Mouse (Mus musculus) heart, embryonic 14.5 days (tissue): Measurements from ENCODE around the gene Sdc3. TPM values are rescaled to one million over a fixed set of nuclear protein-coding genes. Genes with fewer than 3 reads are reported as not detected.
A peak's percentile ranks its signal among the peaks of the same experiment; 100 is the strongest.

Experiments used
- ATAC-seq: fragments of 200-750 bp; cut with Nextera tagmentation; 2 replicates; pipeline ENCODE4 v1.8.0; 2017; ENCODE audit warnings: low read depth, moderate TSS enrichment; ENCODE audit not compliant: insufficient number of reproducible peaks, insufficient read depth, low FRiP score
- H3K27ac ChIP-seq, 2 experiments: fragments of 200-500 bp in 1 of 2; fragments of 300-500 bp in 1 of 2; sonication (generic) in 1 of 2; replicated peaks in 1 of 2; 2 replicates each; pipeline ENCODE4 v1.5.1; 2012 to 2014; ENCODE audit warnings: low read depth in 2 of 2, low read length in 2 of 2, control low read depth in 1 of 2, mild to moderate bottlenecking in 1 of 2, mixed read lengths in 1 of 2; ENCODE audit not compliant: control insufficient read depth in 1 of 2, insufficient read depth in 1 of 2
- H3K27me3 ChIP-seq: fragments of 300-500 bp; sonication (generic); 2 replicates; pipeline ENCODE4 v1.6.1; 2014; ENCODE audit warnings: mild to moderate bottlenecking, low read length, control low read depth; ENCODE audit not compliant: control insufficient read depth, insufficient read depth
- H3K36me3 ChIP-seq: fragments of 300-500 bp; sonication (generic); 2 replicates; pipeline ENCODE4 v1.6.1; 2014; ENCODE audit warnings: mild to moderate bottlenecking, control low read depth, low read length, mixed read lengths; ENCODE audit not compliant: control insufficient read depth, insufficient read depth
- H3K4me1 ChIP-seq, 2 experiments: fragments of 200-500 bp in 1 of 2; fragments of 300-500 bp in 1 of 2; sonication (generic) in 1 of 2; 2 replicates each; pipeline ENCODE4 v1.6.1; 2012 to 2014; ENCODE audit warnings: low read length in 2 of 2, control low read depth in 1 of 2, mixed read lengths in 1 of 2; ENCODE audit not compliant: control insufficient read depth in 2 of 2, insufficient read depth in 2 of 2
- H3K4me2 ChIP-seq: fragments of 300-500 bp; sonication (generic); 2 replicates; pipeline ENCODE4 v1.6.1; 2014; ENCODE audit warnings: mild to moderate bottlenecking, low read length
- H3K4me3 ChIP-seq, 2 experiments: fragments of 200-500 bp in 1 of 2; fragments of 300-500 bp in 1 of 2; sonication (generic) in 1 of 2; 2 replicates each; pipeline ENCODE4 v1.5.1; 2012 to 2014; ENCODE audit warnings: low read length in 2 of 2, mild to moderate bottlenecking in 2 of 2, control low read depth in 1 of 2, low read depth in 1 of 2, moderate library complexity in 1 of 2; ENCODE audit not compliant: control insufficient read depth in 1 of 2, insufficient read depth in 1 of 2
- H3K9ac ChIP-seq: fragments of 300-500 bp; sonication (generic); 2 replicates; pipeline ENCODE4 v1.6.1; 2014; ENCODE audit warnings: mild to moderate bottlenecking, low read length
- H3K9me3 ChIP-seq: fragments of 300-500 bp; sonication (generic); 2 replicates; pipeline ENCODE4 v1.6.1; 2016; ENCODE audit warnings: low read length, control low read depth; ENCODE audit not compliant: control insufficient read depth
- WGBS: fragments of 180-500 bp; shearing (Covaris S2); extraction: QIAGEN DNeasy Blood & Tissue Kit; methylation state at CpG from one replicate; pipeline ENCODE4 v1.1.7; 2014; 5-methylcytosine and 5-hydroxymethylcytosine counted together
- polyA plus RNA-seq: library from polyadenylated mRNA; unstranded; fragments of >200 nt; fragmentation: Nextera tagmentation; extraction: Ambion mirVana; gene quantifications from 2 replicates; pipeline ENCODE4 v1.2.1, GENCODE M21; 2014

Gene Sdc3
- polyA plus RNA-seq, 1 experiment from 2014 or later = 16.8 TPM

DNA sequence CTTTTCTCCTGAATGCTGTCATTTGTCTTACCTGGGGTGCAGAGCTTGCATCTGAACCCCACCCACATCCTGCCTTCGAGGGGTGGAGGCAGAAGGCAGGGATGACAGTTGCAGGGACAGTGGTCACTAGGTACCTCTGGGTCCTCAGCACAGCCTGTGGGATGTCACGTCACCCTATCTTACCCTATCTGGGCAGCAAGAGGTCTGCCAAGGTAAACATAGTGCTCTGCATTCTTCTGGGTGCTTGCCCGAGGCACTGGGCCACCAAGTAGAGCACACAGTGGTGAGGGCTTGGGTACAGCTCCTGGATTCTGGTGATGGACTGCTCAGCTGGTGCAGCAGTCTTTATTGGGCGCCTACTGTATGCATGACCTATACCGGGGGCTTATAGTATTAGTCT, 7.2 kb downstream of the Sdc3 start:
- no peaks in the 10 kb centered on the region for H3K36me3 ChIP-seq
- H3K9me3 ChIP-seq = no peaks in the 10 kb centered on the region
- no peaks in the 10 kb centered on the region for H3K27me3 ChIP-seq
- H3K9ac ChIP-seq = no peak overlapping the region
- H3K4me2 ChIP-seq = no peak overlapping the region
- H3K4me1 ChIP-seq = peaks cover 53 to 58% of the 10 kb centered on the region in 2 experiments
- H3K4me3 ChIP-seq = no peak overlapping the region
- no peak overlapping the region for H3K27ac ChIP-seq
- no peak for ATAC-seq
- WGBS = 56% methylated on average over 5 of the region's 5 CpGs

DNA sequence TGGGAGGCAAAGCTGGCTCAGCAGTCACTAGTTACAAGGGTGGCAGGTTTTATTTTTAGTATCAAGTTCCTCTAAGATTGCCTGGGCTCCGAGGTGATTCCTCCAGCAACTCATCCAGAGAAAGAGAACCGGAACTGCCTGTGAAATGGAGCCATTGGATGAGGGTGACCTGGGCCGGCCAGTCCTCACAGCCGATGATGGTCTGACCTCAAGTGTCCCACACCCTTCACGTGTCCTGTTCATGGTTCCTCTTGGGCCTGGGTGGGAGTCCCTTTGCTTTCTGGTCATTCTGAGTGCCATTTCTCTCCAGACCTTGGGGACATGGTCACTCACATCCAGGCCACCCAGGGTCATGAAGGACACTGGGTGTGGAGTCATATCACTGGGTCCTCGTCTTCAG, 7.8 kb downstream of the Sdc3 start:
- Histone ChIP-seq H3K27ac (no peak overlapping the region), H3K4me1 (peaks cover 55 to 60% of the 10 kb centered on the region in 2 experiments)
- 70% methylated on average over 6 of the region's 6 CpGs for WGBS

DNA sequence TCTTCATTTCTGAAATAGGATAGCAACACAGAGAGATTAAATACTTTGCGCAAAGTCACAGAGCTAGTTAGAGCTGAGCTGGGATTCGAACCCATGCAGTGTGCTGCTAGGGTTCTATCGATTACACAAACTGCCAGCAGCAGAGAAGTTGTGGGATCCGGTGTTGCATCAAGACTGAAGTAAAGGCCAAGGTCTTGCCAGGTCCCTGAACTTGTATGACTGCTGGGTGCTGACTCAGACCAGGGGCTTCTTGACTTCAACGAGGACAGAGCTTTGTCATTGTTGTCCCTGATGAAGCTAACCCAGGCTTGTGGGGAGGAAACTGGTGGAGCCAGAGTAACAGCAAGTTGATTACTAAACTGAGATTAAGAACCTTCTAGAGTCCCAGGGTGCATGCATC, 8.9 kb downstream of the Sdc3 start:
- 86% methylated on average over 5 of the region's 5 CpGs for WGBS
- peak overlapping the region in 1 of 2 experiments; percentile 63; a peak in 1 of 4 replicates for H3K27ac ChIP-seq
- no peaks in the 10 kb centered on the region for H3K9me3 ChIP-seq
- no peak overlapping the region for H3K9ac ChIP-seq
- H3K4me3 ChIP-seq = no peak overlapping the region
- 0 out of 2 replicates have a peak, but pooled peaks cover 3% of the 10 kb centered on the region for H3K36me3 ChIP-seq
- ATAC-seq = no peak
- H3K4me1 ChIP-seq = peaks cover 55 to 65% of the 10 kb centered on the region in 2 experiments
- H3K4me2 ChIP-seq = no peak overlapping the region
- no peaks in the 10 kb centered on the region for H3K27me3 ChIP-seq

More for the DNA sequence above, 7.8 kb downstream of the Sdc3 start:
- H3K4me3 ChIP-seq = no peak overlapping the region
- H3K9ac ChIP-seq = no peak overlapping the region
- ATAC-seq = no peak
- no peaks in the 10 kb centered on the region for H3K9me3 ChIP-seq
- no peaks in the 10 kb centered on the region for H3K27me3 ChIP-seq
- H3K36me3 ChIP-seq = no peaks in the 10 kb centered on the region
- no peak overlapping the region for H3K4me2 ChIP-seq

DNA sequence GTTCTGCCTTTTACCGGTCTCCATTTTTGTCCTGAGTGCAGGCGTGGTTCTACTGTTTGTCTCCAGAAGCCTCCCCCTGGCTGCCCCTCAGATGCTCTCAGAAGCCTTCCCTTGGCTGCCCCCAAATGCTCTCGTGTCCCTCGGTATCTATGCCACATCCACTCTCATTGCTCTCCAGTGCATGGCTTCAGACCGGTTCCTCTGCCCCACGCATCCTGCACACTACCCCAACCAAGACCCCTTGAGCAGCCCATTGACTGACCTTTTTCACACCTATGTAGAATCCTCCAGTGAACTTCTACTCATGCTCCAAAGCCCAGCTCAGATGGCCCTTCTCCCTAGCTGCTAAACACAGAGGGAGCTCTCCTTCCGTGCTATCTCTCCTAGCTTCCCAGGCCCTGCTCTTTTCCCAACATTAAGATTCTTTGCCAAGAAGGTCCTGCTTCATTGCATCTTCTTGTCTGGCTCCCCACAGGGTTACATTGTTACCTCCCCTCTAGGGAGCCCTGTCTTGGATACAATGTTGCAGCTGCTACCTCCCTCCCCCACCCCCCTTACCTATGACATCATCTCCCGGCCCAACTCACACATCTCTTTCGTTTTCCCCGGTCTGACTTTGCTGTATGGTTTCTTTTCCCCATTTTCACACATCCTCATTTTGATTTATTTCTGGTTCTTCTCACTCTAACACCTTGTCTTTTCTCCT, 9.4 kb downstream of the Sdc3 start:
- H3K4me3 ChIP-seq = no peak overlapping the region
- H3K9me3 ChIP-seq = no peaks in the 10 kb centered on the region
- WGBS = 60% methylated on average over 10 of the region's 10 CpGs
- no peaks in the 10 kb centered on the region for H3K27me3 ChIP-seq
- no peak overlapping the region for H3K9ac ChIP-seq
- H3K4me2 ChIP-seq = peak overlapping the region; percentile 30; the same call in 1 of the 2 replicates
- ATAC-seq = no peak
- H3K4me1 ChIP-seq = peaks cover 54 to 62% of the 10 kb centered on the region in 2 experiments
- H3K36me3 ChIP-seq = 0 out of 2 replicates have a peak, but pooled peaks cover 3% of the 10 kb centered on the region
- H3K27ac ChIP-seq = peak overlapping the region in 1 of 2 experiments; percentile 63; a peak in 3 of 4 replicates

DNA sequence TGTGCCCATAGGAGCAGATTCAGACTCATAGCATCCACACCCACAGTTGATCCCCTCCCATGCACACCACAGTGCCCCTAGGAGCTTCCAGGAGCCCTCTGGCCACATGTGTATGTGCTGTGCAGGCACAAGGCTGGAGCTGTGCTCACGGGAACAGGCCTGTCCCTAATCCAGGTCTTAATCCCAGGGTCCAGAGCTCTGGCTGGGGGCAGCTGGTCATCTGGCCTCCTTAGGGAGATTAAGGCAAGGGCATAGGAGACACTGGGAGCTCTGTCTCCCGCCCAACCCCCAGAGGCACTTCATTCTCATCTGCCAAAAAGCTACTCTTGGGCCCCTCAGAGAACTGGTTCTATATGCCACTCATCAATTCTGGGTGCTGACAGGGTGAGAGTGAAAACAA, 11.3 kb downstream of the Sdc3 start:
- no peak overlapping the region for H3K4me2 ChIP-seq
- no peak overlapping the region for H3K4me3 ChIP-seq
- H3K9ac ChIP-seq = no peak overlapping the region
- no peak for ATAC-seq
- 53% methylated on average over 2 of the region's 2 CpGs for WGBS
- H3K27me3 ChIP-seq = no peaks in the 10 kb centered on the region
- peaks cover 43 to 46% of the 10 kb centered on the region in 2 experiments for H3K4me1 ChIP-seq
- 0 out of 2 replicates have a peak, but pooled peaks cover 3% of the 10 kb centered on the region for H3K36me3 ChIP-seq
- H3K9me3 ChIP-seq = no peaks in the 10 kb centered on the region
- H3K27ac ChIP-seq = no peak overlapping the region

DNA sequence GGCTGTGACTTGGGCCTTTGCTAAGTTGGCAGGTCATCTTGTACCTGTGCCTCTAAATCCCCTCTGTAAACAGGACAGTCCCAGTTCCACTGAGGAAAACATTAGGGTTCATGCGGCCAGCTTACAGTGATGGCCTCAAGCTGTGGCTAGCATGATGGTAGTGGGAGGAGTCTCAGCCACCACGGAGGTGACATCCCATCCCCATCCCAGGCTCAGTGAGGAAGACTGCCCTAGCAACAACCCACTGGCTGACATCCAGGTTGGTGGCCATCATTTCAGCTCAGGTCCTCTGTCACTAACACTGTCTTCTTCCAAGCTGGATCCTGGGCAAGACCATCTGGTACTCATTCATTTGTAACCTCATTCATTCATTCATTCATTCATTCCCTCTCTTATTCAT, 12.0 kb downstream of the Sdc3 start:
- Histone ChIP-seq H3K36me3 (0 out of 2 replicates have a peak, but pooled peaks cover 3% of the 10 kb centered on the region), H3K9me3 (no peaks in the 10 kb centered on the region), H3K9ac (no peak overlapping the region), H3K27me3 (no peaks in the 10 kb centered on the region), H3K4me1 (peaks cover 41% of the 10 kb centered on the region in 2 experiments), H3K4me3 (no peak overlapping the region), H3K27ac (peak overlapping the region in 1 of 2 experiments; percentile 30; a peak in 1 of 4 replicates), H3K4me2 (no peak overlapping the region)
- no peak for ATAC-seq
- WGBS = 64% methylated on average over 2 of the region's 2 CpGs

DNA sequence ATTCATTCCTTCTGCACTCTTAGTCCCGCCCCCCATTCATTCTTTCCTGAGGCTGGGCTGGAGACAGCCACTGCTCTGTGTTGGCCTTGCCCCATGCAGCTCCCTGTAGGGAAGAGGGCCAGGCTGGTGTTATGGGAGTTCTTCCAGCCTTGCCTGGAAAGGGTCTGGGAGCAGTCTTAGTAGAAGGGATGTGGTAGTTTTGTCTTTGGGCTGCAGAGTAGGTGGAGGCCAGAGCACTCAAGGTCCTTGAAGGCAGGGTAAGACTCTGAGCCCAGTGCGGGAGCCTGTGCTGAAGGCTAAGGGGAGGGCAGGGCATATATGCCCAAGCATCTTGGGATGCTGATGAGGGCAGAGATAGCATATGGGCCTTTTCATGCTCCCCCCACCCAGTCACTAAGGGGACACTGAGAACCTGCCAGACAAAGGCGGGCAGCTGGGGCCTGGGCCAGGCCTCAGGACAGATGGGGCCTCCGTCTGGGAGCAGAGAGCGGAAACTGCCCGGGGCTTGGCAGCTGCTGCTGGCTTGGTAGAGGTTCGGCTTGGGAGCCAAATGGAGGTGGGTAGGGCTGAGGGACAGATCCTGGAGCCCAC, 12.5 kb downstream of the Sdc3 start:
- 59% methylated on average over 7 of the region's 7 CpGs for WGBS
- Histone ChIP-seq H3K9ac (no peak overlapping the region), H3K4me1 (peaks cover 37 to 38% of the 10 kb centered on the region in 2 experiments)

More for the DNA sequence above, 12.5 kb downstream of the Sdc3 start:
- no peaks in the 10 kb centered on the region for H3K27me3 ChIP-seq
- H3K36me3 ChIP-seq = 0 out of 2 replicates have a peak, but pooled peaks cover 3% of the 10 kb centered on the region
- H3K4me3 ChIP-seq = no peak overlapping the region
- H3K27ac ChIP-seq = peak overlapping the region; percentile 3 to 30; a peak in 2 of 4 replicates
- H3K9me3 ChIP-seq = no peaks in the 10 kb centered on the region
- H3K4me2 ChIP-seq = no peak overlapping the region
- ATAC-seq = no peak
